Mouse (Mus musculus): ENCODE data around the gene Zfp784. TPM values are rescaled to one million over a fixed set of nuclear protein-coding genes. Genes with fewer than 3 reads are reported as not detected.

Gene Zfp784
- polyA plus RNA-seq, 1 experiment: 8.4 TPM

DNA sequence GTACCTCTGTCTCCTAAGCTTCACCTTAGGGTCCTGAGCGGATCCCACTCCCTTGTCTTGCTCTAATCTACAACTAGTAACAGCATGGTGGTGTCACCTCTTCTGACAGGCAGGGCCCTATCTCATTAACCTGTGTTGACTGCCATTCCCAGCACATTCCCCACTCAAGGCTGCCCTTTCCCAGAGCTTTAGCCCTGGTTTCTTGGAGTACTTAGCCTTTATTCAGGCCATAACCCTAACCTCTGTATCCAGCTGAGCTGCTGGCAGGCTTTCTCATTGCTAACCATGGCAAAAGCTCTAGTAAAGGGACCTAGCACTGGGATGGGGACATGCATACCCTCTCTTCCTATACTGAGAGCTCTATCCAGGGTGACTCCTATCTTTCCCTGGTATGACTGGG, 20.4 kb upstream of the Zfp784 start:
- DNase-seq (ENCODE audit: extremely low spot score in 1 of 2, low spot score in 1 of 2): no peak

DNA sequence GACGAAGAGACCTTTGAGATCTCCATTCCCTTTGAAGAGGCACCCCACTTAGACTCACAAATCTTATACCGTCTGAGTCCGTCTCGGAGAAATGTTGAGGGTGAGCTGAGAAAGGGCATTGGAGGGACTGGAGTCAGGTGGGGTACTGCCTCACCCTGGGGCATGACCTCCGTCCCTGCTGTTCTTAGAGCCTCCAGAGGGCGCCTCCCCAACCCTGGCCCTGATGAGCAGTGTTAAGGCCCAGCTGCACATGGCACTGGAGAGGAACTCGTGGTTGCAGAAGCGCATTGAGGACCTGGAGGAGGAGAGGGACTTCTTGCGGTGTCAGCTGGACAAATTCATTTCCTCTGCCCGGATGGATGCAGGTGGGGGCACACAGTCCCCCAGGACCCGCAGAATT, 19.6 kb upstream of the Zfp784 start:
- DNase-seq (ENCODE audit: extremely low spot score in 1 of 2, low spot score in 1 of 2): no peak

DNA sequence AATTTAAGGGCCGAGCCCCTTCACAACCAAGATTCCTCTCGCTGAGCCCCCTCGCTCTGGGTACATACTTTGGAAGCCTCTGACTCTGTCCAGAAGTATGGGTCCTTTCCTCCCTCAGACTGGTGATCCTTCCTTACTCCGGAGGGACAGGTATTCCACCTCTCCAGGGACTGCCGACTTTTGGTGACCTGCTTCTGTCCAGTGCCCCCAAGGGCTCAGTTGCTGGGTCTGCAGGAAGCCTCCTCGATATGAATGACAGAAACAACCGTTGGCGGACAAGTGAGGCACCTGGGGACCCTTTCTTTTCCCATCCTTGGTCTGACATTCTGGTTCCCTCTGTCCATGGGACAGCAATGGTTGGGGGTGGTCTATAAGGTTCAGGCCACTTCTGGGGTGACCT, 19.1 kb upstream of the Zfp784 start:
- DNase-seq (ENCODE audit: extremely low spot score in 1 of 2, low spot score in 1 of 2): no peak

DNA sequence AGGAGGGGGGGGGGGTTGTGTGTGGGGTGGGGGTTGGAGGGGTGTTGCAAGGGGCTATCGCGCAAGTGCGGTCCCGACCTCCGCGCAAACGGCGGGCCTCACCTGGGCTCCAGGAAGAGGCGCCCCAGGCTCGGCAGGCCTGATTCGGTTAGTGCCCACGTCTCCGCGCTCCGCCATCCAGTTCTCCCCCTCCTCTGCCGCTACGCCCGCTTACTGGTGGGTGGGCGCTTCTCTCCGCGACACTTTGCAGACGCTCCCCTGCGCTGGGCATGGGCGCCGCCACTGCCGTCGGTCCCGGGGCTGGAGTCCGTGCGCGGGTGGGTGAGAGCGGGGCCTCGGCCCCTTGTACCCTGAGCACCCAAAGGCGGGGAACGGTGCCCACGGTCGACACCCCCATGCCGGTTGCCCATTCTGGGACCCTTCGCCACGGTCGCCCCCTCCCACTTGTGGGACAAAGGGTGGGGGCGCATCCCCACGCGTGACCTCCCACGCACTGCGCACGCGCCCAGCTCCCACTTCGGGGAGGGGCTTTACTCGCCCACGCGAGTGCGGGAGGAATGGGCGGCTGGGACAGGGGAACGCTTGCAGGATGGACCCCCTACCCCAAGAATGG, 18.5 kb upstream of the Zfp784 start:
- DNase-seq (ENCODE audit: extremely low spot score in 1 of 2, low spot score in 1 of 2): peak in 1 of 2 experiments; percentile 67

DNA sequence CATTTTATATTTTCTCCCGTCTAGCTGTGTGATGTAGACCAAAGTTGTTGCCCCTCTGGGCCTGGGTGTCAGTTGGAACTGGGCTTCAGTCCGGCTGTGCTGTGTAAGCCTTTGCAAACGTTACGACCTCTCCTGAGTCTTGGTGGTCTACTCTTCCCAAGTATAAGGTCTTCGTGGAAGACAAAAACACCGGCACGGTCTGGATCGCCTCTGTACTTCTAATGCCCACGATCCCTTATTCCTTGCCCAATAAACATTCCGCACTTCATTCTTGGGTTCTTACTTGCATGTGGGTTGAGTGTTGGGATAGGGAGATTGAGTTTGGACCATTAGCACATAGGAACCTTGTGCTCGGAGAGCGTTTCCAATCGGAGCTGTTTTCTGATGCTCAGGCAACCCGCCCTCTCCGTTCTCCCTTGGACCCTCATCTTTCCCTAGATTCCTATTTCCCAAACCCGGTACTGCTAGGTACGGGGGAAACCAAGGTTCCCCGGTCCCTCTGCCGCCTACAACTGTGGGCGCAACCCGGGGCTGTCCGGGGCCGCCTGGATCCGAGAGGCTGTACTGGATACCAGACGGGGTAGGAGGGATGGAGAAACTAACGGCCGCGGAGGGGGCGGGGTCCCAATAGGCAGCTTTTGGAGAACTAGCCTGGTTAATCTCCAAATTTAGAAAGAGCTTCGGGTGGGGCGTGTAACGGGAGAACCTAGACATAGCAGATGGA, 15.4 kb upstream of the Zfp784 start:
- peak in 1 of 2 experiments; percentile 70 for DNase-seq (ENCODE audit: extremely low spot score in 1 of 2, low spot score in 1 of 2)

DNA sequence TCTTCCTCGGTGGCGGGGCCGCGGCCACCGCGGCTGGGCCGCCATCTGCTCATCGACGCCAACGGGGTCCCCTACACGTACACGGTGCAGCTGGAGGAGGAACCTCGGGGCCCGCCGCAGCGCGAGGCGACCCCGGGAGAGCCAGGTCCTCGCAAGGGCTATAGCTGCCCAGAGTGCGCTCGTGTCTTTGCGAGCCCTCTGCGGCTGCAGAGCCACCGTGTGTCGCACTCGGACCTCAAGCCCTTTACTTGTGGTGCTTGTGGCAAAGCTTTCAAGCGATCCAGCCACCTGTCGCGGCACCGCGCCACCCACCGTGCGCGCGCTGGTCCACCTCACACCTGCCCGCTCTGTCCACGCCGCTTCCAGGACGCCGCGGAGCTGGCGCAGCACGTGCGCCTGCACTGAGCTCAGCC, 14.7 kb upstream of the Zfp784 start:
- DNase-seq (ENCODE audit: extremely low spot score in 1 of 2, low spot score in 1 of 2): no peak

DNA sequence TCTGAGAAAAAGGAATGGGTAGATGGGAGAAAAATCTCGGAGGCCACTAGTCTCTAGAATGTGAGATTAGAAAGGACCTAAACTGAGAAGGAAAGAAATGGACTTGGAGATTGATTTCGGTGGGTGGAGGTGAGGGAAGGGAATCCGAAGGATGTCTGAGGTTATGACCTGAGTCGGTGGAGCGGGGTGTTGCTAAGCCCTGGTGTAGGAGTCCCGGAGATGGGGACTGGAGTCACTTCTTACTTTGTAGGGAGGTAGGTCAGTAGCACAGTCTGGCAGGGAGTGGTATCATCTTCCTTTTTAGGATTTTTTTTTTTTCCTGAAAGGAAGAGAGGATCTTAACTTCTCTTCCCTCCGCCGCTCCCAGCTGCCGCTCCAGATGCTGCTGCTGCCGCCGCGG, 14.2 kb upstream of the Zfp784 start:
- DNase-seq (ENCODE audit: extremely low spot score in 1 of 2, low spot score in 1 of 2): no peak

DNA sequence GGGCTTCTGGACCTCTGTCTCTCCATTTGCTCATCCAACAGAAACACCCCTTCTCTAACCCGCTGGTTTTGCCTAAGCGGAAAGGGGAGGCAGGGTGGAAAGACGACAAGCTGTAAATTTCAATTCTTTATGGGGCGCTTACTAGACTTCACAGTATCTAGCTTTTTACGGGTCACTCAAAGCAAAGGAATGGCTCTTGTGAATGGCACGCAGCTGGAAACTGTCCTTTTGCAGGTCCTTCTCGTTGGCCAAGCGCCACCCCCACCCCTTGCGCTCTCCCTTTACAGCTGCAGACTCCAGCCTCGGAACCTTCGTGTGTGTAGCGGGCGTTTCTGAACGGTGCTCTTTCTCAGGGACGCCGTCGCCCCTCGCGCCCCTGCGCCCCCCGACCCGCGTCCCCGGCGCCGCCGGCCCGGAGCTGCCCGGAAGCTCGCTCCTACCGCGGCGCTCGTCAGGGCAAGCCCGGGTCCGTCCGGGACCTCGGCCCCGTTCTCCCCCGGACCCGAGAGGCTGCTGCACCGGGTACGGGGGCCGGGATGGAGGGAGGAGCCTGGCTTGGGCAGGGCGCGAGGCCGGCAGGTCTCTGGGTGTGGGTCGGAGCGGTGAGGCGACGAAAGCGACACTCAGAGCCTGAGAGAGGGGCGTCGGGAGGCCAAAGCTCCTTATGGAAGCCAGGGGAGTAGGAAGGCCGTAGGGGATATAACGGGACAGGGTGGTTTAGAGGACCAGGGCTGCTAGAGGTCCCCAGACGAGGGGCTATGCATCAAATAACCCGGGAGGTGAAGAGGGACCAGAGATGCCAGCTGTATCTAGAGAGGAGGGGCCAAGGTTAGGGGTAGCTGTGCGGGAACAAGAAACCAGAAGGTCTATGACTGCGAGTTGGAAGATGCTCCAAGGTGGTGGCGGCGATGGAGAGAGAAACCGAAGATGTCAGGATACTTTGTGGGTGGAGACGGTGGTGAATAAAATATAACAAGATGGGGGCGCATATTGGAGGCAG, 13.2 kb upstream of the Zfp784 start, which contains the start of gene Zfp580:
Gene Zfp580, plus strand, starts transcription at position 346 of the 1,000 bp plus-strand sequence.
- DNase-seq (ENCODE audit: extremely low spot score in 1 of 2, low spot score in 1 of 2): peak in 1 of 2 experiments; percentile 72

DNA sequence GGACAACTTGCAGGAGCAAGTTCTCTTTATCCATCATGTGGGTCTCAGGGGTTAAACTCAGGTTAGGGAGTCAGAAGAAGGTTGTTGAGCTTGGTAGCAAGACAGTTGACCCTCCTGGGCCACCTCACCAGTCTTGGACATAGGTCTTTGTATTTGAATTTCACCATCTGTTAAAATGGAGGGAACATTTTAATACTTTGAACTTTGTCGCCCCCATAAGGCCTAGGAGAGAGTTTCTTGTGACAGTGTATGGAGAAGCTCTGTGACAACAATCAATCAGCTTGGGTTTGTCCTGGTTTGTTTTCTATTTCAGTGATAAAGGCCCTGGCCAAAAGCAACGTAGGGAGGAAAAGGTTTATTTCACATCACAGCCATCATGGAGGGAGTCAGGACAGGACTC, 9.1 kb upstream of the Zfp784 start:
- DNase-seq (ENCODE audit: extremely low spot score in 1 of 2, low spot score in 1 of 2): peak in 1 of 2 experiments; percentile 54

DNA sequence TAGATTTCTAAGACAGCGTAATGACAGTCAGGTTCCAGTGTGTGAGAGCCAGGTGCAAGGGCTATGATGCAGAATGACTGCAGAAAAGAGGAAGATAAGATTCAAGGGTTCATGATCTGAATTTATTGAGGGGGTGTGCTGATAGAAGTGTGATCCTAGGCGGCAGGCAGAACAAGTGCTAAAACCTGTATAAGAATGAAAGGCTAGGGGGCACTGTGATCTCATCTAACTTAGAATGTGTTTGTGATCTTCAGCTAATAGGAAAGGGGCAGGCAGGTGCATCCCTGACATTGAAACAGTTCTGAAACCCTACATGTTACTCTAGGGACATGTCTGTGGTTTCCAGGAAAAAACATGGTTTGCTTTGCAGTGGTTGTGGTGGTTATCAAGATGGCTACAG, 7.9 kb upstream of the Zfp784 start:
- no peak for DNase-seq (ENCODE audit: extremely low spot score in 1 of 2, low spot score in 1 of 2)

DNA sequence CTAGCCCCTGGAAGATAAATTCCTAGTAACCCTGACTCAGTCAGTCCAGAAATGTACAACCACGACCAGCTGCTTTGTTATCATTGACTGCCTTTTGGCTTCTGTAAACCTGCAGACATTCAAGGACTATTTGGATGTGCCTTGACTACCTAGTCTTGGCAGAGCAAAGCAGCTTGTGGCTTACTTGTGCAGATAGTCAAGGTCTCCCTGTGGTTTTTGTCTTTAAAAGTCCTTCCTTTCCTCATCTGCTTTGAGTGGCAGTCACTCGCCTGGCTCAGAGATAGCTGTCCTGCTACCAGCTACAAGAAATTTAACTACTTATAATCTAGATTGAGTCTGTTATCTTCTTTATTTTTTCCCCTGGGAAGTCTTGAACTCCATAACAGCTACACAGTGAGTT, 6.7 kb upstream of the Zfp784 start:
- DNase-seq (ENCODE audit: extremely low spot score in 1 of 2, low spot score in 1 of 2): no peak

DNA sequence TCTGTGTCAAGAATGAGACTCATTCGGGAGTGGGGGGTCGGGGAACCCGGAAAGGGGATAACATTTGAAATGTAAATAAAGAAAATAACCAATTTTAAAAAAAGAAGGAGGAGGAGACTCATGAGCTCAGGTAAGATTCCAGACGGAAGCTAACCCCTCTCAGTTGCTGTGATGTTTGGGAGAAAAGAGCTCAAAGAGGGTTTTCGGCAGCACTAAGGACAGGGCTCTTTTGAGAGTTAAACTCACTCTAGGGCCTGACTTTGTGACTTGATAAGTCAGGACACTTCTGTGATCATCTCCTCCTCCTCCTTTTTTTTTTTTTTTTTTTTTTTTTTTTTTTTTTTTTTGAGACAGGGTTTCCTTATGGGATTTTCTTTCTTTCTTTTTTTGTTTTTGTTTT, 694 bp upstream of the Zfp784 start:
- no peak for DNase-seq (ENCODE audit: extremely low spot score in 1 of 2, low spot score in 1 of 2)

DNA sequence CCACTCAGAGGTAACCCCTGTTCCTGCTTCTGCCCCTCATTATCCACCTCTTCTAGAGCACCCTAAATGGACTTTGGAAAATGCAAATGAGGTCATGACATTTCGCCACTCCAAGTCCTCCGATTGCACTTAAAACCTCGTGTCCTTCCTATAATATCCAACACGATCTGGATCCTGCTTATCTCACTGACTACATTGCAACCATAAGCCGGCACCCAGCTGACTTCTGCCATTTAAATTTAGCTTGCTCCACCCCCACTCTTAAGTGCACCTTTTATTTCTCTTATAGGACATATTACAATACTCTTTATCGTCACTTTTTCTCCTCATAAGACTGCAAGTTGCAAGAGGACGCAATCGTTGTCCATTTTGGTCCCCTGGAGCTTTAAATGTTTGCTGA, 779 bp downstream of the Zfp784 start:
- DNase-seq (ENCODE audit: extremely low spot score in 1 of 2, low spot score in 1 of 2): no peak

DNA sequence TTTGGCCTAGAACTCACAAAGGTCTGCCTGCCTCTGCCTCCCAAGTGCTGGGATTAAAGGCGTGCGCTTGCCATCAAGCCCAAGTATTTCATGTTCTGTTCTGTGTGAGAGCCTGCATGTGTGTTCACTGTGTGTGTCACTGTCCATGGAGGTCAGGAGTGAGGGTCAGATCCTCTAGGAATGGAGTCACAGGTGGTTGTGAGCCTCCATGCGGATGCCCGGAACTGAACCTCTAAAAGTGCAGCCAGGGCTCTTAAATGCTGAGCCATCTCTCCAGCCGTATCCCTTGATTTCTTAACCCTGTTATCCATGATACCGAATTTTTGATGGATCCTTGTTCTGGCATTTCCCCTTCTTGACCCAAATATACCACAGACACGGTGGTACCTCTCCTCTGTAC, 1.2 kb downstream of the Zfp784 start:
- DNase-seq (ENCODE audit: extremely low spot score in 1 of 2, low spot score in 1 of 2): no peak

DNA sequence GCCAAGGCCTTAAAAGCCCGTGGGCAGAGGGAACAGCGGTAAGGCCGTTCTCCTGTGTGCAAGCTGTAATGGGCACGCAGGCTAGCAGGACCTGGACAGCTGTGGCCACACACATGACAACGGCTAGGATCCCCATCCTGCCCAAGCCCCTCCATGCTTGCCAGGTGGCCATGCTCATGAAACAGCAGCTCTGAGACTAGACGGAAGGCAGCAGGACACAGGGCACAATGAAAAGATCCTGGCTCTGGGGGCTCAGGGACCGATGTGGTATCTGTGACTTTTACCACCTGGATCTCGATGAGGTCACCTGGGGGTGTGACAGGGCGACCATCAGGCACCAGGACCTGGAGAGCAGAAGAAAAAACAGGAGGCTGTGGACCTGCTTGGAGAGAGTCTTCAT, 2.1 kb downstream of the Zfp784 start:
- DNase-seq (ENCODE audit: extremely low spot score in 1 of 2, low spot score in 1 of 2): no peak

DNA sequence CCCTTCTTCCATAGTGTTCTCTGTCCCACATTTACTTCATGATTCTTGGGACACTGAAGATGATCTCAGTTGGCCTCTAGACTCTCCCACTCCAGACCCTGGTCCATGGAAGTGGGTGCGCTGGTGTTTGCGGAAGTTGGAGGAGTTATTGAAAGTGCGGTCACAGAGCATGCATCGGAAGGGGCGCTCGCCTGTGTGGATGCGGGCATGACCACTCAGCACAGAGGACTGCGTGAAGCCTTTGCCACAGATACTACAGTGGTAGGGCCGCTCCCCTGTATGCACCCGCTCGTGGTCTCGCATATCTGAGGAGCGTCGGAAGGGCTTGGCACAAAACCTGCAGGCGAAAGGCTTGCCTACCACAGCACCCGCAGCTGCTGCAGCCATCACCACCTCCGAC, 2.6 kb downstream of the Zfp784 start:
- DNase-seq (ENCODE audit: extremely low spot score in 1 of 2, low spot score in 1 of 2): no peak

DNA sequence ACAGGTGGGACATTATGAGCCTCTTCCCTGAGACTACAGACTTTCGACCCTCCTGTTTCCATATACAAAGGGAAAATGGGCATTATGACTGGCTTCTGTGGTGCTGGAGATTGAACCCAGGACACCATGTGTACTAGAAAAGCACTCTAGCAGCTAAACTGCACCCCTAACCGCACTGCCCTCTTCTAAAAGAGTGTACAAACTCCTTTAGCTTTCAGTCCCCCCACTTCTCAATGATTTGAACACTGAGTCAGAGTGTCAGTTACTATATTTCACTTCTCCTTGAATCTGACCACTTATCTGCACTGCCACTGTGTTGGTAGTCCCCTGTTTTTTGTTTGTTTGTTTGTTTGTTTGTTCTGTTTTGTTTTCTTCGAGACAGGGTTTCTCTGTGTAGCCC, 4.4 kb downstream of the Zfp784 start, which contains the start of gene 4632433K11Rik:
Gene 4632433K11Rik, plus strand, starts transcription at position 301 of the 400 bp plus-strand sequence.
- DNase-seq (ENCODE audit: extremely low spot score in 1 of 2, low spot score in 1 of 2): no peak

DNA sequence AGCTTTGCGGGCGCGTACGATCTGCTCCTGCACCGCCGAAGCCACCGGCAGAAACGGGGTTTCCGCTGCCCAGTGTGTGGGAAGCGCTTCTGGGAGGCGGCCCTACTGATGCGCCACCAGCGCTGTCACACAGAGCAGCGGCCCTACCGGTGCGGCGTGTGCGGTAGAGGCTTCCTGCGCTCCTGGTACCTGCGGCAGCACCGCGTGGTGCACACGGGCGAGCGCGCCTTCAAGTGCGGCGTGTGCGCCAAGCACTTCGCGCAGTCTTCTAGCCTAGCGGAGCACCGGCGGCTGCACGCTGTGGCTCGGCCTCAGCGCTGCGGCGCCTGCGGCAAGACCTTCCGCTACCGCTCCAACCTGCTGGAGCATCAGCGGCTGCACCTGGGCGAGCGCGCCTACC, 6.8 kb downstream of the Zfp784 start:
- no peak for DNase-seq (ENCODE audit: extremely low spot score in 1 of 2, low spot score in 1 of 2)

DNA sequence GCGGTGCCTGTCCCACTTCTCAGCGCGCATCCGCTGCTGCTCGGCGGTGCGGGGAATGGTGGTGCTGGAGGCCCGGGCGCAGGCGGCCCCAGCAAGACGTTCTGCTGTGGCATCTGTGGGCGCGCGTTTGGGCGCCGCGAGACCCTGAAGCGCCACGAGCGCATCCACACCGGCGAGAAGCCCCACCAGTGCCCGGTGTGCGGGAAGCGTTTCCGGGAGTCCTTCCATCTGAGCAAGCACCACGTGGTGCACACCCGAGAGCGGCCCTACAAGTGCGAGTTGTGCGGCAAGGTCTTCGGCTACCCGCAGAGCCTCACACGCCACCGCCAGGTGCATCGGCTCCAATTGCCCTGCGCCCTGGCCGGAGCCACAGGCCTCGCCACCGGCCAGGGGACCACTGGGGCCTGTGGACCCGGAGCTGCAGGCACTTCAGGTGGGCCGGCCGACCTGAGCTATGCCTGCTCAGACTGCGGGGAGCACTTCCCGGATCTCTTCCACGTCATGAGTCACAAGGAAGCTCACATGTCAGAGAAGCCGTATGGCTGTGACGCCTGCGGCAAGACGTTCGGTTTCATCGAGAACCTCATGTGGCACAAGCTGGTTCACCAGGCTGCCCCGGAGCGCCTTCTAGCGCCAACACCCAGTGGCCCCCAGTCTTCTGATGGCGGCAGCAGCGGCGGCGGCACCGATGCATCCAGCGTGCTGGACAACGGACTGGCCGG, 7.5 kb downstream of the Zfp784 start:
- no peak for DNase-seq (ENCODE audit: extremely low spot score in 1 of 2, low spot score in 1 of 2)

DNA sequence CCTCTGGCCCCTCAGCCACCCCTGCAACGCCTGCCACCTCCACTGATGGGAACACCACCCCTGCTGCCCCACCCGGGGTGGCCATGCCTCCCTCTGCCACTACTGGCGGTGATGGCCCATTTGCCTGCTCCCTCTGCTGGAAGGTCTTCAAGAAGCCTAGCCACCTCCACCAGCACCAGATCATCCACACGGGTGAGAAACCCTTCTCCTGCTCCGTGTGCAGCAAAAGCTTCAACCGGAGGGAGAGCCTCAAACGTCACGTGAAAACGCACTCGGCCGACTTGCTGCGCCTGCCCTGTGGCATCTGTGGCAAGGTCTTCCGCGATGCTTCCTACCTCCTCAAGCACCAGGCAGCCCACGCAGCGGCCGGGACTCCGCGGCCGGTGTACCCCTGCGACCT, 8.3 kb downstream of the Zfp784 start:
- DNase-seq (ENCODE audit: extremely low spot score in 1 of 2, low spot score in 1 of 2): no peak

All from frontal cortex, adult 2 months (tissue).